In the genomic region with DNA sequence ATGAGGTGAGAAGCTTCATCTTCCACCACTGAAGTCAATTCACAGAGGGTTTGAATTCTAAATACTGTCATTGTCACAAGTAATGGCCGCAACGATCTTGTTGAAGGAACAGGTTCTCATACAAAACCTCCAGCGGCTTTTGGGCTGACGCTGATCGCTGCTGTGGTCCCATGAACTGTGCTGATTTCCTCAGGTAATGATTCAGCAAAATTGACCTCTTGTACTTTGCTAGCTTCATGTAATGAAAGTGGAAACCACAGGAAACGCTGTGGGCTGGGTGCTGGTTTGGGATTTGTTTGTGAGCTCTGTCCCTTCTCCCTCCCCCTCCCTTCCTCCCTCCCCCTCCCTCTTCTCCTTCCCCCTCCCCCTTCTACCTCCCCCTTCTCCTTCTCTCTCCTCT, we compare ENCODE assay signal across 34 mouse cellular contexts. TPM values are rescaled to one million over a fixed set of nuclear protein-coding genes. Genes with fewer than 3 reads are reported as not detected.
A peak's percentile ranks its signal among the peaks of the same experiment; 100 is the strongest.
DNase-seq lines count a peak whose midpoint lies in the region; ATAC-seq and TF ChIP-seq lines count a peak whose summit lies in the region.
"Had no signal": no experiment of that assay in that cellular context is flagged by ENCODE, and none has a peak within 500 bp of the region (broad histone marks: within the 10 kb centered on the region; RNA-seq: fewer than 3 reads in every experiment).

No protein-coding gene starts in this region.

- no peaks in the 10 kb centered on the region for H3K4me1 ChIP-seq in lung, postnatal 0 days (ENCODE audit: insufficient read depth, low read depth, low read length)
- H3K4me1 ChIP-seq: liver, embryonic 15.5 days; stomach, embryonic 15.5 days had no signal

- DNase-seq in heart, adult 11 months, result peak; percentile 71
- no peak for DNase-seq in heart, postnatal 4 days
- DNase-seq in R1 (ENCODE audit: low read depth, low spot score), result peak; percentile 13
- DNase-seq in induced T-regulatory cell, adult 2 months (ENCODE audit: low read depth), result peak; percentile 2
- DNase-seq in cerebellum, adult 9-11 months, result no peak
- DNase-seq in lung, postnatal 0 days (ENCODE audit: low spot score), result no peak
- no peak for DNase-seq in layer of hippocampus, postnatal 10 days (ENCODE audit: low spot score in 2 of 2)
- DNase-seq: adrenal gland, postnatal 25 days; cerebellum, adult 11-12 months; cerebellum, postnatal 14 days; embryo, embryonic 11 days; kidney, adult 9 months; kidney, postnatal 14 days; lung, postnatal 10 days; midbrain, embryonic 14.5 days; right cerebral cortex, adult 18-20 months; right cerebral cortex, postnatal 4 days; thymus, postnatal 4 days had no signal

- no peak overlapping the region for H3K27ac ChIP-seq in lung, postnatal 0 days (ENCODE audit: low read length)
- H3K27ac ChIP-seq: forebrain, embryonic 13.5 days; heart, embryonic 10.5 days; hindbrain, embryonic 10.5 days; limb, embryonic 12.5 days; liver, embryonic 15.5 days; stomach, embryonic 15.5 days had no signal

- no peak for TF ChIP-seq EP300 in lung, postnatal 0 days (IDR thresholded peaks at IDR 0.05)

- no peaks in the 10 kb centered on the region for H3K9me3 ChIP-seq in lung, postnatal 0 days (ENCODE audit: low read length)
- H3K9me3 ChIP-seq: forebrain, embryonic 13.5 days; G1E; heart, embryonic 10.5 days; hindbrain, embryonic 10.5 days; limb, embryonic 12.5 days; liver, embryonic 15.5 days; stomach, embryonic 15.5 days had no signal

- TF ChIP-seq CTCF in lung, postnatal 0 days (IDR thresholded peaks at IDR 0.05), result no peak

- no peak overlapping the region for H3K9ac ChIP-seq in lung, postnatal 0 days (replicated peaks; ENCODE audit: low read depth)
- H3K9ac ChIP-seq: forebrain, embryonic 13.5 days; limb, embryonic 12.5 days; liver, embryonic 15.5 days; stomach, embryonic 15.5 days had no signal

- H3K27me3 ChIP-seq in lung, postnatal 0 days (replicated peaks; ENCODE audit: insufficient read depth, low read length), result no peaks in the 10 kb centered on the region
- H3K27me3 ChIP-seq: limb, embryonic 12.5 days; liver, embryonic 15.5 days; stomach, embryonic 15.5 days had no signal

- H3K4me2 ChIP-seq in lung, postnatal 0 days (replicated peaks; ENCODE audit: low read depth, low read length), result no peak overlapping the region
- H3K4me2 ChIP-seq: forebrain, embryonic 13.5 days; limb, embryonic 12.5 days; liver, embryonic 15.5 days; stomach, embryonic 15.5 days had no signal

- H3K36me3 ChIP-seq in lung, postnatal 0 days (ENCODE audit: insufficient read depth, low read length), result no peaks in the 10 kb centered on the region
- H3K36me3 ChIP-seq: G1E; heart, embryonic 10.5 days; hindbrain, embryonic 10.5 days; limb, embryonic 12.5 days; liver, embryonic 15.5 days; stomach, embryonic 15.5 days had no signal

- 77% methylated on average over 6 of the region's 6 CpGs for WGBS in lung, postnatal 0 days

- no peak overlapping the region for H3K4me3 ChIP-seq in lung, postnatal 0 days (ENCODE audit: low read depth, low read length)
- H3K4me3 ChIP-seq: forebrain, embryonic 13.5 days; heart, embryonic 10.5 days; hindbrain, embryonic 10.5 days; limb, embryonic 12.5 days; liver, embryonic 15.5 days; myocyte; stomach, embryonic 15.5 days had no signal

- 0 out of 2 replicates have a peak, but pooled peaks have one; percentile 31 for ATAC-seq in monocyte, adult 5-6 weeks (replicated peaks; ENCODE audit: insufficient number of reproducible peaks, low FRiP score, low TSS enrichment, poor library complexity, severe bottlenecking)
- no peak for ATAC-seq in lung, postnatal 0 days
- ATAC-seq: CD4-positive, CD25-positive, alpha-beta regulatory T cell, adult 4 months; forebrain, embryonic 13.5 days; hindbrain, embryonic 16.5 days; intestine, embryonic 16.5 days had no signal

RNA-seq across cellular contexts. Expression of a gene that starts 34.8 kb away (rescaled TPM):
- under 1 TPM; 0.16 to 0.17 TPM for total RNA-seq in heart, postnatal 4 days (2021)
- 0.21 TPM in 1 of 3 replicates, not detected in the others for total RNA-seq in monocyte, adult 5-6 weeks (2017)
- 0.10 and 0.14 TPM in 2 replicates for polyA plus RNA-seq in lung, postnatal 0 days (2015; fragmentation: Nextera tagmentation; extraction: Ambion mirVana)
- total RNA-seq in layer of hippocampus, postnatal 10 days (2021), result not detected
- total RNA-seq: layer of hippocampus, adult 18-20 months; layer of hippocampus, postnatal 25 days had no signal
- polyA plus RNA-seq: CD4-positive, CD25-positive, alpha-beta regulatory T cell, adult 4 months; embryonic facial prominence, embryonic 14.5 days; forebrain, embryonic 13.5 days; G1E; heart, embryonic 10.5 days; hindbrain, embryonic 10.5 days; limb, embryonic 12.5 days; midbrain, embryonic 14.5 days; neural tube, embryonic 14.5 days had no signal

Comparison
In these comparisons a context has a peak if more than half of its experiments do, and no peak if none do; other contexts are left out.
1. DNase-seq: peak in heart, adult 11 months (single experiment), R1 (single experiment) and induced T-regulatory cell, adult 2 months (single experiment); none in heart, postnatal 4 days (single experiment), cerebellum, adult 9-11 months (single experiment), lung, postnatal 0 days (single experiment) and layer of hippocampus, postnatal 10 days (0 of 2).